Mouse (Mus musculus) liver, adult 2 months (tissue): ENCODE results near the gene Rbm25. TPM values are rescaled to one million over a fixed set of nuclear protein-coding genes. Genes with fewer than 3 reads are reported as not detected.

ENCODE experiments used
- DNase-seq: peaks from one replicate; pipeline ENCODE4 v3.0.0-alpha.2; 2011; ENCODE audit warnings: low read depth, low spot score; ENCODE audit errors: extremely low read depth
- H3K27ac ChIP-seq: fragments of 200-500 bp; replicated peaks from 2 replicates; pipeline ENCODE4 v1.5.1; 2012; ENCODE audit warnings: low read depth, mild to moderate bottlenecking, control low read depth, inconsistent platforms, low read length; ENCODE audit not compliant: insufficient read depth
- H3K27me3 ChIP-seq: fragments of 200-500 bp; 2 replicates; pipeline ENCODE4 v1.6.1; 2012; ENCODE audit warnings: mild to moderate bottlenecking, moderate library complexity, low read length, inconsistent platforms; ENCODE audit not compliant: control insufficient read depth, insufficient read depth
- H3K36me3 ChIP-seq: fragments of 200-500 bp; 2 replicates; pipeline ENCODE4 v1.6.1; 2012; ENCODE audit warnings: low read length, inconsistent platforms; ENCODE audit not compliant: control insufficient read depth, insufficient read depth
- H3K4me1 ChIP-seq: fragments of 200-500 bp; 2 replicates; pipeline ENCODE4 v1.6.1; 2011; ENCODE audit warnings: low read length; ENCODE audit not compliant: control insufficient read depth, insufficient read depth
- H3K4me3 ChIP-seq: fragments of 200-500 bp; 2 replicates; pipeline ENCODE4 v1.5.1; 2011; ENCODE audit warnings: low read depth, mild to moderate bottlenecking, control low read depth, low read length, moderate library complexity; ENCODE audit not compliant: insufficient read depth
- H3K79me2 ChIP-seq: fragments of 200-500 bp; 2 replicates; pipeline ENCODE4 v1.6.1; 2012; ENCODE audit warnings: inconsistent platforms, mild to moderate bottlenecking, low read length, moderate library complexity; ENCODE audit not compliant: control insufficient read depth, insufficient read depth
- H3K9ac ChIP-seq: fragments of 200-500 bp; 2 replicates; pipeline ENCODE4 v1.6.1; 2012; ENCODE audit warnings: low read depth, mild to moderate bottlenecking, control low read depth, inconsistent platforms, low read length
- CTCF ChIP-seq: fragments of 200-500 bp; IDR thresholded peaks from 2 replicates; pipeline ENCODE4 v1.5.1; 2011; ENCODE audit warnings: low read depth, low read length, control low read depth
- POLR2A ChIP-seq: fragments of 200-500 bp; IDR thresholded peaks from 2 replicates; pipeline ENCODE4 v1.6.1; 2011; ENCODE audit warnings: low read length, control low read depth; ENCODE audit not compliant: insufficient read depth; ENCODE audit errors: extremely low read depth
- WGBS: fragments of 180-500 bp; shearing (Covaris S2); methylation state at CpG from one replicate; pipeline ENCODE4 v1.1.7; 2018; 5-methylcytosine and 5-hydroxymethylcytosine counted together
- polyA plus RNA-seq: library from polyadenylated mRNA; depleted of rRNA; stranded (reverse); fragments of >200 nt; gene quantifications from 2 replicates; pipeline ENCODE4 v1.2.3, GENCODE M21; 2012
- total RNA-seq: library from RNA; depleted of rRNA; stranded (reverse); fragments of >200 nt; gene quantifications from 2 replicates; pipeline ENCODE4 v1.2.3, GENCODE M21; 2014

Gene Rbm25
- total and polyA plus RNA-seq, 2 experiments: 16.9 to 69.1 TPM

DNA sequence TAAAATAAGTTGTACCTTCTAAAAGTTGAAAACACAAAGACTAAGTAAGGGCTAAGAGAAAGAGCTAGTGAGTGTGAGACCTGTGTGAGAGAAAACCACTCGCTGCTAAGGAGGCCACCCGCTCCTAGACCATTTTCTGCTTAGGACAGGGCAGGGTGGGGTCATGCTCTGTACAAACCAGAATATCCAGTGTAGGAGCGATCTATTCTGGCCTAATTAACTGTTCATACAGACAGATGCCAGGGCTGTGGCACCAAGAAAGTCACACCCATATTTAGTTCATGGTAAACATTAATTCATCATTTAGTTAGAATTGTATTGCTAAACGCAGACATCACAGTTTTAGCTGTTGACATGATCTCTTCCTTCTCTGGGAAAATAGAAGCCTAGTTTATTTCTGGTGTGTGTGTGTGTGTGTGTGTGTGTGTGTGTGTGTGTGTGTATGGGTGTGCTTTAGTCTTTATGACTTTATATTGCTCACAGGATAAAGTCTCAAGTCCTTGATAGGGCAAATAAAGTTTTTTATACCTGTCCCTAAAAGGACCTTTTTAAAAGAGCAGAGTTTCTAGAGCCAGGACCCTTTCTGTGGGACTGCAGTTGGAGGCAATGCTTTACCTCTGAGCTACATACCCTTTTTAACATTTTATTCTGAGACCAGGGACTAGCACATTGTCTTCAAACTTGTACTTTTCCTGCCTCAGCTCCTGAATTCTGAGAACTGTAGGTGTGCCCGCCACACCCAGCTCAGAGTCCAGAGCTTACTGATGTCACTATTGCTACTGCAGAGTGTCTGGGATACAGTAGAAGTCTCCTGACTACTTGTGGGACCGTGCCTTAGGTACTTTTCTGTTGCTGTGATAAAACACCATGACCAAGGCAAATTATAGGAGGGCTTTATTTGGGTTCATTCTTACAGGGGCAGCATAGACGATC lies 77.4 kb downstream of the Rbm25 start:
- no peaks in the 10 kb centered on the region; the same call in 1 of the 2 replicates for H3K79me2 ChIP-seq
- 83% methylated on average over 7 of the region's 7 CpGs for WGBS
- H3K27ac ChIP-seq: no peak overlapping the region
- peaks cover 9% of the 10 kb centered on the region for H3K4me1 ChIP-seq
- peaks cover 5% of the 10 kb centered on the region; the same call in 1 of the 2 replicates for H3K36me3 ChIP-seq
- no peak overlapping the region for H3K9ac ChIP-seq
- H3K4me3 ChIP-seq: no peak overlapping the region
- no peaks in the 10 kb centered on the region for H3K27me3 ChIP-seq
- no peak for TF ChIP-seq CTCF
- no peak for TF ChIP-seq POLR2A
- DNase-seq: no peak

DNA sequence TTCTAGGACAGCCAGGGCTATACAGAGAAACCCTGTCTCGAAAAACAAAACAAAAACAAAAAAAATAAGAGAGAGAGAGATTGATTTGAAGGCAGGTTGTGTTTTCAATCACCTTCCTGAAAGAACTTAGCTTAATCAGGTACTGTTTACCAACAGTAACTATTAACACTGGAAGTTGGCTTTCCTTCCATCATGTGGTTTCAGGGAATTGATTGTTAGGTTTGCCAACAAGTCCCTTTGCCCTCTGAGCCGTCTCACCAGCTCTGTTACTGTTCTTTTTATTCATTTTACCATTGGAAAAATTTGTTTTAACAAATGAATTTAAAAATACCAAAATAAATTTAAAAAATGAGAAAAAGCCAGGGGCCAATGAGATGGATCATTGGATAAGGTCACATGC lies 78.9 kb downstream of the Rbm25 start:
- WGBS: 20% methylated on average over 2 of the region's 2 CpGs
- H3K9ac ChIP-seq: no peak overlapping the region
- peaks cover 9% of the 10 kb centered on the region for H3K4me1 ChIP-seq
- H3K79me2 ChIP-seq: no peaks in the 10 kb centered on the region; the same call in 1 of the 2 replicates
- no peaks in the 10 kb centered on the region for H3K27me3 ChIP-seq
- no peak overlapping the region for H3K4me3 ChIP-seq
- peak overlapping the region; percentile 25 for H3K27ac ChIP-seq
- peaks cover 11% of the 10 kb centered on the region for H3K36me3 ChIP-seq
- TF ChIP-seq POLR2A (no peak), CTCF (no peak)
- DNase-seq: peak; percentile 89

DNA sequence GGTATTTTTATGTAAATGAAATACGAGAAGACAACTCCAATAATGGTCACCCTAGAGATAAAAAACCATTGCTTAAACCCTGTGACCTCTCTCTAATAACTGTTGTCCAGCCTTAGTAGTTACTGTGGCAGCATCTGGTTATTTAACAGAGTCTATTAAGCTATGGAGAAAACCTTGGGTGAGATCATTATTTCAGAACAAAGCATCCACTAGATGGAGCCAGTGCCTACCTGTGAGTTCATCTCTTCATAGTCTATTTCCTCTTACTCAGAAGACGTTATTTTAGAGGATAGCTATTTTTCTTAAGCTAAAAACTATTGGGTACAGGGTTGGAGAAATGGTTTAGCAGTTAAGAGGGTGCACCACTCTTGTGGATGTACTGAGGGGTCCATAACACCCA lies 82.7 kb downstream of the Rbm25 start:
- peaks cover 21% of the 10 kb centered on the region for H3K36me3 ChIP-seq
- H3K4me1 ChIP-seq: peaks cover 9% of the 10 kb centered on the region
- H3K79me2 ChIP-seq: no peaks in the 10 kb centered on the region
- TF ChIP-seq CTCF: peak; percentile 57; the same call in 1 of the 2 replicates
- TF ChIP-seq POLR2A: no peak
- H3K4me3 ChIP-seq: no peak overlapping the region
- peak; percentile 44 for DNase-seq
- H3K27me3 ChIP-seq: no peaks in the 10 kb centered on the region
- no peak overlapping the region for H3K27ac ChIP-seq
- H3K9ac ChIP-seq: no peak overlapping the region
- WGBS: 50% methylated on average over 2 of the region's 2 CpGs

DNA sequence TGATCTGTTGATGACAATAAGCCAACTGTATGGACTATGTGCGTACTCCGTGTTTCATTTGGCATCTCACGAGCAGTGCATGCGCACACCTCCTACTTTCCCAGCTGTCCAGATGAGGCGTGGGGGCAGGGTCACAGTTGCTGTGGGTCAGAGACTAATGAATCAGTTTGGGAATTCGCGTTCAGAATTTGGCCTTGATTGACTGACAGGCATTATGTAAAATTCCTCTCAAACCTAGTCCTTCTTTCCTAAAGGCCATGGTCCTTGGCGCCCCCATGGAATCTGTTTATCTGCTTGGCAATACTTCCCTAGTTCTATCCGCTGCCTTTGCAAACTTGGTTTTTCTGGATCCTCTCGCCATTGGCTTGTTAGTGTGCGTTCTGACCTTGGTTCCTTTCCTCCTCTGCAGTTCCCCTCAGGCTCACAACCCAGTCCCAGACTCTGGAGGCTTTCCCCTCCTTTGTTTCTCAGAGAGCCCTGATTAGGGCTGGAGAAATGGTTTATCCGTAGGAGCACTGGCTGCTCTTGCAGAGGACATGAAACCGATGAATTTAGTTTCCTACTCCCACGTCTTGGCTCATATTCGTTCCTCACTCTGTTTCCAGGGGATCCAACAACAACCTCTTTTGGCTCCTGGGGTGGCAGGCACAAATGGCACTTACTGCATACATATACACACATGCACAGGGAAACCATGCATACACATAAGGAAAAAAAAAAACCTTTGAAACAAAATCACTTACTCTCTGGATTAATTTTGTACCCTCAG lies 85.6 kb downstream of the Rbm25 start:
- no peak for DNase-seq
- 65% methylated on average over 15 of the region's 15 CpGs for WGBS
- Histone ChIP-seq H3K9ac (no peak overlapping the region), H3K27me3 (no peaks in the 10 kb centered on the region), H3K27ac (0 out of 2 replicates have a peak overlapping the region, but pooled peaks have one; percentile 1), H3K36me3 (peaks cover 25% of the 10 kb centered on the region), H3K4me3 (no peak overlapping the region), H3K79me2 (no peaks in the 10 kb centered on the region), H3K4me1 (peaks cover 2% of the 10 kb centered on the region; the same call in 1 of the 2 replicates)
- no peak for TF ChIP-seq POLR2A
- no peak for TF ChIP-seq CTCF

GRCm38 (mm10) chr12:83719431-83719830 lies 88.4 kb downstream of the Rbm25 start:
- WGBS: 97% methylated on average over 1 of the region's 1 CpGs
- Histone ChIP-seq H3K27ac (no peak overlapping the region), H3K27me3 (no peaks in the 10 kb centered on the region), H3K36me3 (peaks cover 34% of the 10 kb centered on the region), H3K4me3 (no peak overlapping the region), H3K4me1 (peaks cover 2% of the 10 kb centered on the region; the same call in 1 of the 2 replicates), H3K9ac (no peak overlapping the region), H3K79me2 (no peaks in the 10 kb centered on the region)
- TF ChIP-seq POLR2A: no peak
- TF ChIP-seq CTCF: no peak
- no peak for DNase-seq
